Mouse (Mus musculus) forebrain, embryonic 15.5 days (tissue): ENCODE results near the gene 1700025G04Rik. TPM values are rescaled to one million over a fixed set of nuclear protein-coding genes. Genes with fewer than 3 reads are reported as not detected.
"Not testable (repeated sequence)": the region's sequence is repeated elsewhere in the genome, so short reads cannot be mapped to it uniquely, and the experiment has no call there.

ENCODE experiments used
- ATAC-seq: fragments of 200-750 bp; cut with Nextera tagmentation; replicated peaks from 2 replicates; pipeline ENCODE4 v1.8.0; 2017; ENCODE audit warnings: mild to moderate bottlenecking, moderate TSS enrichment, moderate library complexity
- H3K27ac ChIP-seq: fragments of 300-500 bp; sonication (generic); replicated peaks from 2 replicates; pipeline ENCODE4 v1.5.1; 2015; ENCODE audit warnings: mild to moderate bottlenecking, inconsistent platforms
- H3K27me3 ChIP-seq: fragments of 300-500 bp; sonication (generic); 2 replicates; pipeline ENCODE4 v1.6.1; 2015; ENCODE audit warnings: inconsistent platforms
- H3K36me3 ChIP-seq: fragments of 300-500 bp; sonication (generic); 2 replicates; pipeline ENCODE4 v1.6.1; 2015; ENCODE audit warnings: mild to moderate bottlenecking, inconsistent platforms
- H3K4me1 ChIP-seq: fragments of 300-500 bp; sonication (generic); 2 replicates; pipeline ENCODE4 v1.6.1; 2015; ENCODE audit warnings: inconsistent platforms
- H3K4me2 ChIP-seq: fragments of 300-500 bp; sonication (generic); replicated peaks from 2 replicates; pipeline ENCODE4 v1.6.1; 2015; ENCODE audit warnings: mild to moderate bottlenecking, inconsistent platforms
- H3K4me3 ChIP-seq: fragments of 300-500 bp; sonication (generic); 2 replicates; pipeline ENCODE4 v1.5.1; 2015; ENCODE audit warnings: mild to moderate bottlenecking, inconsistent platforms
- H3K9ac ChIP-seq: fragments of 300-500 bp; sonication (generic); replicated peaks from 2 replicates; pipeline ENCODE4 v1.6.1; 2015; ENCODE audit warnings: mild to moderate bottlenecking, inconsistent platforms
- H3K9me3 ChIP-seq: fragments of 300-500 bp; sonication (generic); 2 replicates; pipeline ENCODE4 v1.6.1; 2016; ENCODE audit warnings: inconsistent platforms
- WGBS: fragments of 180-500 bp; shearing (Covaris S2); methylation state at CpG from one replicate; pipeline ENCODE4 v1.1.7; 2015; ENCODE audit warnings: mixed read lengths; 5-methylcytosine and 5-hydroxymethylcytosine counted together
- polyA plus RNA-seq: library from polyadenylated mRNA; unstranded; fragments of >200 nt; fragmentation: Nextera tagmentation; extraction: Ambion mirVana; gene quantifications from 2 replicates; pipeline ENCODE4 v1.2.1, GENCODE M21; 2015

The 1700025G04Rik gene
- polyA plus RNA-seq, 1 experiment from 2014 or later = 41.2 TPM

DNA sequence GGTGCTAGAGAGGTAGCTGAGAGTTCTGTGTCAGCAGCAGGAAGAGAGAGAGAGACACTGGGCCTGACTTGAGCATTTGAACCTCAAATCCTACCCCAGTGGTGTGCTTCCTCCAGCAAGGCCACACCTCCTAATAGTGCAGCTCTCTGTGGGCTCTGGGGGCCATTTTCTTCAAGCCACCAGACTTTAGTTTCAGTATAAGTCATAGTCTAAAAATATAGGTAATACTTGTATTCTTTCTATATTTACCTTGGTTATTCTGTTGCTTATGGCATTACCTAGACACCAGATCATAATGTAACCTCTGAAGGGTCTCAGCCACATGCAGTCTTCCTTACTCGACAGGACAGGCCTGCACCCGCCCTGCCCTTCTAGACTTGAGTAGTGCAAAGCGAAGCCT is 273.9 kb downstream of the 1700025G04Rik start:
- Histone ChIP-seq H3K36me3 (peaks cover 21% of the 10 kb centered on the region), H3K4me1 (0 out of 2 replicates have a peak, but pooled peaks cover 5% of the 10 kb centered on the region), H3K27ac (no peak overlapping the region), H3K4me2 (no peak overlapping the region), H3K27me3 (no peaks in the 10 kb centered on the region), H3K9ac (no peak overlapping the region), H3K9me3 (no peaks in the 10 kb centered on the region), H3K4me3 (no peak overlapping the region)
- no peak for ATAC-seq
- 85% methylated on average over 3 of the region's 3 CpGs for WGBS

GRCm38 (mm10) chr1:151812004-151812712 is 277.8 kb downstream of the 1700025G04Rik start:
- Histone ChIP-seq H3K27ac (peak overlapping the region; percentile 56; the same call in 1 of the 2 replicates), H3K4me1 (no peaks in the 10 kb centered on the region), H3K27me3 (no peaks in the 10 kb centered on the region), H3K9me3 (no peaks in the 10 kb centered on the region), H3K4me2 (no peak overlapping the region), H3K4me3 (no peak overlapping the region), H3K9ac (no peak overlapping the region), H3K36me3 (peaks cover 22% of the 10 kb centered on the region)
- peak; percentile 57; the same call in 1 of the 2 replicates for ATAC-seq
- WGBS = 70% methylated on average over 13 of the region's 13 CpGs

GRCm38 (mm10) chr1:151811456-151811855 is 278.5 kb downstream of the 1700025G04Rik start:
- no peaks in the 10 kb centered on the region for H3K4me1 ChIP-seq
- H3K36me3 ChIP-seq = peaks cover 30% of the 10 kb centered on the region
- no peak for ATAC-seq
- no peak overlapping the region for H3K9ac ChIP-seq
- H3K4me2 ChIP-seq = no peak overlapping the region
- H3K27me3 ChIP-seq = no peaks in the 10 kb centered on the region
- H3K4me3 ChIP-seq = no peak overlapping the region
- WGBS = 87% methylated on average over 16 of the region's 16 CpGs
- no peaks in the 10 kb centered on the region for H3K9me3 ChIP-seq
- H3K27ac ChIP-seq = no peak overlapping the region

DNA sequence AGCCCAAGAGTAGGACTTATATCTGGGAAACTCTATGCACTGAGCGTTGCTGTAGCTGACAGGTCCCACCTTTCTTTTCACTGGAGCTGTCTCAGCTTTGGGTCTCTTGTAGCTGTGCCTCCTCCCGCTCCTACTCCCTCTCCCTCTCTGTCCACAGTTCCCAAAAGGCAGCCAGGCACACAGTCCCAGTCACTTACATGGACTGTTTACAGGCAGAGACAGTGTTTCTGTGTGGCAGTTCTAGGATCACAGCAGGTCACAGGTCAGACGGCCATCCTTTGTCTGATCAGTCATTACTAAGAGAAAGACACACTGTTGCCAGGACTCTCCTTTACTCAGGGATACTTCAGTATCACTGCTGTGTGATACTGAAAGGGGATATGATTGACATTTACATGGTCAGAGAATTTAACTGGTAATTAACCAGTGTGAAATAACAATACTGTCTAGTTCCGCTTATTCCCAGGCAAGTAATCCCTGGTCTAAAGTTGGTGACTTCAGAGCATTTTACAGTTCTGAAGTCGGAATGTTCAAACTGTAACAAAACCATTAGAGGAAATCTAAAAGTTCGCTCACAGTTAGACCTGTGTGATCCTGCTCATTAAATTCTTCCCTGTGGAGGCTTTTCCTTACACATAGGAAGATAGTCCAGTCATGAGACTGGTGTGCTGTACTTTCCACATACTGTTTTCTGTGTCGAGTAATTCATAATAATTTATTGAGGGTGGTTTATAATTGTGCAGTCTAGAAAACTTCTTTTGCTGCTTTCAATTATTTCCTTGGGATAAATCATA is 279.1 kb downstream of the 1700025G04Rik start:
- H3K4me3 ChIP-seq = no peak overlapping the region
- H3K27me3 ChIP-seq = no peaks in the 10 kb centered on the region
- no peak overlapping the region for H3K27ac ChIP-seq
- peaks cover 32% of the 10 kb centered on the region for H3K36me3 ChIP-seq
- 70% methylated on average over 7 of the region's 7 CpGs for WGBS
- H3K4me1 ChIP-seq = no peaks in the 10 kb centered on the region
- H3K9ac ChIP-seq = no peak overlapping the region
- H3K9me3 ChIP-seq = no peaks in the 10 kb centered on the region
- H3K4me2 ChIP-seq = no peak overlapping the region
- ATAC-seq = peak; percentile 48; the same call in 1 of the 2 replicates

DNA sequence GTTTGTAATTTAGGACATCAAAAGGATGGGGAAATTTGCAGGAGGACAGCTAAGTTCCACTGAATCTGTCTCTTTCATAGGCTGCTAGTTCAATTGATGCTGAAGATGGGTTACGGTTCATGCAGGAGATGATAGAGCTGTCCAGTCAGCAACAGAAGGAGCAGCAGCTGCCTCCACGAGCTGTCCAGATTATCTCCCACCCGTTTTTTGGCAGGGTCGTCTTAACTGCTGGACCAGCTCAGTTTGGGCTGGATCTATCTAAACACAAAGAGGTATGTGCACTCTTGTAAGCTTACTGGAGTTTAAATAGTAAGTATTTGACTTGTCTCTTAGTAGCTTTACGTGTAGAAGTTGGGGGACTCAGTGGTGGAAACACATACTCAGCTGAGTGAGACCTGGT is 282.6 kb downstream of the 1700025G04Rik start:
- Histone ChIP-seq H3K4me3 (no peak overlapping the region), H3K9ac (no peak overlapping the region), H3K36me3 (peaks cover 51% of the 10 kb centered on the region), H3K27me3 (no peaks in the 10 kb centered on the region), H3K4me2 (no peak overlapping the region), H3K9me3 (no peaks in the 10 kb centered on the region), H3K4me1 (no peaks in the 10 kb centered on the region), H3K27ac (no peak overlapping the region)
- ATAC-seq = no peak
- WGBS = 90% methylated on average over 5 of the region's 5 CpGs

DNA sequence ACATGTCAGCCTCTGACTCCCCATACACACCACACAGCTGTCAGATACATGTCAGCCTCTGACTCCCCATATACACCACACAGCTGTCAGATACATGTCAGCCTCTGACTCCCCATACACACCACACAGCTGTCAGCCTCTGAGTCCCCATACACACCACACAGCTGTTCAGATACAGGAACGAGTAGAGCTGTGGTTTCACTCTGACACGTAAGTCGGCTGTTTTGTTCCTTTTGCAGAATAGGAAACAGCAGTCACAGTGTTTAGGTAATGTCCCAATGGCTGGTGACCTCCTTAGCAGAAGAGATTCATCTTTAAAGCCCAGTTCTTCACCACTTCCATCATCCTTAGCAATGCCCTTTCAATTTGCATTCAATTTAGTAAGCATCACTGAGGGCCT is 287.1 kb downstream of the 1700025G04Rik start:
- H3K4me2 ChIP-seq, H3K27me3 ChIP-seq, ATAC-seq, H3K4me1 ChIP-seq, H3K4me3 ChIP-seq, H3K27ac ChIP-seq, H3K9me3 ChIP-seq, H3K9ac ChIP-seq: not testable (repeated sequence)
- H3K36me3 ChIP-seq = peaks cover 44% of the 10 kb centered on the region
- WGBS = 73% methylated on average over 3 of the region's 3 CpGs
